Mouse (Mus musculus) myocyte (in vitro differentiated cells): ENCODE data around the gene Sycp2l. TPM values are rescaled to one million over a fixed set of nuclear protein-coding genes. Genes with fewer than 3 reads are reported as not detected.
"Not testable (repeated sequence)": the region's sequence is repeated elsewhere in the genome, so short reads cannot be mapped to it uniquely, and the experiment has no call there.

Source experiments
- H3K27me3 ChIP-seq: one replicate; pipeline ENCODE4 v1.6.1; 2011; ENCODE audit not compliant: control insufficient read depth, insufficient read depth, insufficient read length
- H3K36me3 ChIP-seq: one replicate; pipeline ENCODE4 v1.6.1; 2011; ENCODE audit not compliant: control insufficient read depth, insufficient read depth
- H3K4me2 ChIP-seq: one replicate; pipeline ENCODE4 v1.6.1; 2011; ENCODE audit warnings: low read depth, control low read depth
- H3K4me3 ChIP-seq: one replicate; pipeline ENCODE4 v1.5.1; 2011; ENCODE audit warnings: mild to moderate bottlenecking, control low read depth, moderate library complexity
- H3K79me2 ChIP-seq: one replicate; pipeline ENCODE4 v1.6.1; 2011; ENCODE audit not compliant: control insufficient read depth, insufficient read depth
- H3ac ChIP-seq: one replicate; pipeline ENCODE4 v1.6.1; 2011; ENCODE audit not compliant: control insufficient read depth, insufficient read length
- CEBPB ChIP-seq: IDR thresholded peaks from 2 replicates; pipeline ENCODE4 v1.6.1; 2011; ENCODE audit warnings: mild to moderate bottlenecking, moderate library complexity; ENCODE audit not compliant: poor library complexity, insufficient read depth, severe bottlenecking
- E2F4 ChIP-seq: IDR thresholded peaks from one replicate; pipeline ENCODE4 v1.6.1; 2011; ENCODE audit warnings: mild to moderate bottlenecking, control low read depth, moderate library complexity; ENCODE audit not compliant: insufficient read depth
- MAX ChIP-seq: IDR thresholded peaks from one replicate; pipeline ENCODE4 v1.6.1; 2011; ENCODE audit warnings: low read depth, mild to moderate bottlenecking, control low read depth
- MYOD1 ChIP-seq, 3 experiments: IDR thresholded peaks; one replicate each; pipeline ENCODE4 v1.6.1; 2011; ENCODE audit warnings: control low read depth in 2 of 3, low read depth in 2 of 3, mild to moderate bottlenecking in 2 of 3, moderate library complexity in 1 of 3; ENCODE audit not compliant: insufficient read length in 2 of 3, control insufficient read depth in 1 of 3
- MYOG ChIP-seq, 3 experiments: IDR thresholded peaks; one replicate each; pipeline ENCODE4 v1.6.1; 2011; ENCODE audit warnings: control low read depth in 2 of 3, low read depth in 2 of 3, mild to moderate bottlenecking in 2 of 3; ENCODE audit not compliant: insufficient read length in 2 of 3, control insufficient read depth in 1 of 3, insufficient read depth in 1 of 3
- POLR2A ChIP-seq: IDR thresholded peaks from one replicate; pipeline ENCODE4 v1.6.1; 2011; ENCODE audit warnings: low read depth, mild to moderate bottlenecking, control low read depth, moderate library complexity; ENCODE audit not compliant: insufficient read length
- POLR2AphosphoS2 ChIP-seq: IDR thresholded peaks from one replicate; pipeline ENCODE4 v1.6.1; 2011; ENCODE audit warnings: low read depth, control low read depth; ENCODE audit not compliant: insufficient read length
- REST ChIP-seq: IDR thresholded peaks from one replicate; pipeline ENCODE4 v1.6.1; 2011; ENCODE audit warnings: mild to moderate bottlenecking, control low read depth, moderate library complexity; ENCODE audit not compliant: insufficient read depth, insufficient read length
- SRF ChIP-seq: IDR thresholded peaks from one replicate; pipeline ENCODE4 v1.6.1; 2011; ENCODE audit warnings: low read depth; ENCODE audit not compliant: control insufficient read depth, insufficient read length
- TCF12 ChIP-seq: IDR thresholded peaks from one replicate; pipeline ENCODE4 v1.6.1; 2011; ENCODE audit warnings: mild to moderate bottlenecking, control low read depth; ENCODE audit not compliant: poor library complexity, insufficient read depth, severe bottlenecking
- TCF3 ChIP-seq: IDR thresholded peaks from one replicate; pipeline ENCODE4 v1.6.1; 2011; ENCODE audit warnings: low read depth, control low read depth; ENCODE audit not compliant: insufficient read length
- USF1 ChIP-seq: IDR thresholded peaks from one replicate; pipeline ENCODE4 v1.6.1; 2011; ENCODE audit warnings: low read depth, mild to moderate bottlenecking, control low read depth, moderate library complexity
- polyA plus RNA-seq: library from polyadenylated mRNA; unstranded; fragments of >200 nt; fragmentation: generic; extraction: Trizol; gene quantifications from one replicate; pipeline ENCODE4 v1.2.1, GENCODE M21; 2012; ENCODE audit warnings: missing spikeins

Gene Sycp2l
- polyA plus RNA-seq, 1 experiment, result not detected

DNA sequence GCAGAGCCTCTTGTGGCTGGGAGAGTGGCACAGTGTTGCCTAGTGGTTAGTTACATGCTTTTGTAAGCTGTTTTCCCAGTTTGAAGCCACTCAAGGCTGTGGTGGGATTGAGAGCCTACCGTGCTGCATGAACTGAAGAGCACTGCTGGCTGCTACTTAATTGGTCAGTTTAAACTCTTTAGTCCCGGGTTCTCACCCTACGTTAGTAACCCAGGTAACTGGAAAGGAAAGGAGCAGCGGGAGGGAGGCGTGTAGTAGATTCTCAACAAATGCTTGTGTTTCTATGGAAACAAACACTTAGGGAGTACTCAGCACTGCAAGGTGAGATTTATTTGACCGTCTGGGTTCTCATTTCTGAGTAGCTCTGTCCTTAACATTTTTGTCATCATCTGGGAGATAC, 73.8 kb downstream of the Sycp2l start:
- Histone ChIP-seq H3ac (no peak overlapping the region), H3K79me2 (no peaks in the 10 kb centered on the region), H3K4me3 (no peak overlapping the region), H3K4me2 (no peak overlapping the region), H3K27me3 (peaks cover 63% of the 10 kb centered on the region), H3K36me3 (no peaks in the 10 kb centered on the region)
- TF ChIP-seq REST (no peak), TCF12 (no peak)

DNA sequence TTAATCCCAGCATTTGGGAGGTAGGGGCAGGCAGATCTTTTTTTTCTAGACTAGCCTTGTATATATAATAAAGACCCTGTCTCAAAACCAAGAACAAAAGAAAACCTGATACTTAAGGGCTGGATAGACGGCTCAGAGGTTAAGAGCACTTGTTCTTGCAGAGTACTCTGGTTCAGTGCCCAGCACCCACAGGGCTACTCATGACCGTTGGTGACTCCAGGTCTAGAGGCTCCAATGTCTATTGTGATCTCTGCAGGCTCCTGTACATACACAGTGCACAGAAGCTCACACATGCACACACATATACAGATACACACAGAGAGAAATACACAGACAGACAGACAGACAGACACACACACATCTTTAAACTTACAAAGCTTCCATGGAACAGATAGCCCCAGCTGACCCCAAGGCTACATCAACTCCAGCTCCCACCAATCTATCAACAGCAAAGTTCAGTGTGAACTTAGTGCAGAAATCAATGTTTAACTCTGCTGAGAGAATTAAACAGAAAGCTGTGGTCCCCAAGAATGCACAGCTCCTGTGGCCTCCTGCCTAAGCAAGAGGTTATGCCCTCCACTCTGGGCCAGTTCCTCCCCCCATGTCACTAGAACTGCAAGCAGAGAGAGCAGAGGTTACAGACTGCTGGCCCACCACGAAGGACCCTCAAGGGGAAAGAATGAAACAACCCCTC, 81.7 kb downstream of the Sycp2l start:
- peaks cover 79% of the 10 kb centered on the region for H3K27me3 ChIP-seq
- no peak overlapping the region for H3ac ChIP-seq
- no peaks in the 10 kb centered on the region for H3K36me3 ChIP-seq
- no peaks in the 10 kb centered on the region for H3K79me2 ChIP-seq
- TF ChIP-seq SRF (no peak), MYOG (IDR thresholded peaks at IDR 0.05; ENCODE audit: control insufficient read depth in 1 of 3, insufficient read depth in 1 of 3, insufficient read length in 2 of 3, low read depth in 2 of 3) (no peak), E2F4 (no peak), USF1 (no peak), POLR2AphosphoS2 (no peak), TCF3 (no peak), TCF12 (no peak), POLR2A (no peak), CEBPB (no peak), MYOD1 (IDR thresholded peaks at IDR 0.05; ENCODE audit: control insufficient read depth in 1 of 3, insufficient read length in 2 of 3, low read depth in 2 of 3) (no peak), REST (no peak), MAX (no peak)
- no peak overlapping the region for H3K4me2 ChIP-seq
- H3K4me3 ChIP-seq, result no peak overlapping the region

DNA sequence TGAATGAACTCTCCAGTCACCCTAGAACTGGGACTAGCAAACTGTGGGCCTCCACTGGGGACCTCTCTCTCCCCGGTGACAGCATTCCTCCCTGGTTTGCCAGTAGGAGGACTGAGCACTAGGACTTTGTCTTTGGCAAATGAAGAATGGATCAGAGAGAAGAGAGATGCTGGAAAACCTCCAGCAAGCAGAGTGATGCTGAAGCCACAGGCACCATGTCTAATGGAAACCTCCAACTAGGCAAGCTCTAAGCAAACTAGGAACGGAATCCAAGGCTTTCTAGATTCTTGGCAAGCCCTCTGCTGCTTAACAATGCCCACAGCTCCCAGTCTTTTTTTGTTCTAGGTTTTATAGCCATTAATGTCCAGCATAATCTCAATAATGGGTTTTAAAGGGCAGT, 86.8 kb downstream of the Sycp2l start:
- H3K4me3 ChIP-seq, result no peak overlapping the region
- no peak overlapping the region for H3K4me2 ChIP-seq
- H3K36me3 ChIP-seq, result no peaks in the 10 kb centered on the region
- H3ac ChIP-seq, result no peak overlapping the region
- no peaks in the 10 kb centered on the region for H3K79me2 ChIP-seq
- no peak for TF ChIP-seq MAX
- TF ChIP-seq POLR2AphosphoS2, result no peak
- TF ChIP-seq CEBPB, result no peak
- no peak for TF ChIP-seq POLR2A
- peaks cover 72% of the 10 kb centered on the region for H3K27me3 ChIP-seq

DNA sequence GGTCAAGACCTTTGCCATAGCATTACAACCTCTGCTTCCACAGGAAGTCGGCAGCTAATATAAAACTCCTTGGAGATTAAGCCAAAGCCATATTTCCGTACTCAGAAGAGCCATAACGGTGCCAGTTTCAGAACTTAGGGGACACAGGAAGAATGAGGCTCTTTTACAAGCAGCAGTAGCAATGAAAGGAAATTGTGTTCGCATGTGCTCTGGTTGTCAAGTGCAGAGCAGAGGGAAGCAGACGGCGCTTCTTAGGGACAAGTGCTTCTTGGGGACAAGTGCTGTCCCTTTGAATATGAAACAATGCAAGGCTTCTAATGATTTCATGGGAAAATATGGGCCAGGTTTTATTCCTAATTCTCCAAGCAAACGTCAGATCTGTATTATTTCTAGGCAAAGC, 89.2 kb downstream of the Sycp2l start:
- no peak for TF ChIP-seq MAX
- no peak for TF ChIP-seq POLR2A
- TF ChIP-seq SRF, result no peak
- TF ChIP-seq MYOD1 (IDR thresholded peaks at IDR 0.05; ENCODE audit: control insufficient read depth in 1 of 3, insufficient read length in 2 of 3, low read depth in 2 of 3), result no peak
- TF ChIP-seq MYOG (IDR thresholded peaks at IDR 0.05; ENCODE audit: control insufficient read depth in 1 of 3, insufficient read depth in 1 of 3, insufficient read length in 2 of 3, low read depth in 2 of 3), result no peak
- TF ChIP-seq E2F4, result no peak
- TF ChIP-seq TCF3, result no peak
- TF ChIP-seq REST, result no peak
- TF ChIP-seq CEBPB, result no peak
- TF ChIP-seq TCF12, result no peak
- TF ChIP-seq POLR2AphosphoS2, result no peak
- TF ChIP-seq USF1, result no peak
- no peaks in the 10 kb centered on the region for H3K79me2 ChIP-seq
- no peak overlapping the region for H3K4me2 ChIP-seq
- H3K27me3 ChIP-seq, result peaks cover 73% of the 10 kb centered on the region
- H3K4me3 ChIP-seq, result no peak overlapping the region
- H3ac ChIP-seq, result no peak overlapping the region
- H3K36me3 ChIP-seq, result no peaks in the 10 kb centered on the region

DNA sequence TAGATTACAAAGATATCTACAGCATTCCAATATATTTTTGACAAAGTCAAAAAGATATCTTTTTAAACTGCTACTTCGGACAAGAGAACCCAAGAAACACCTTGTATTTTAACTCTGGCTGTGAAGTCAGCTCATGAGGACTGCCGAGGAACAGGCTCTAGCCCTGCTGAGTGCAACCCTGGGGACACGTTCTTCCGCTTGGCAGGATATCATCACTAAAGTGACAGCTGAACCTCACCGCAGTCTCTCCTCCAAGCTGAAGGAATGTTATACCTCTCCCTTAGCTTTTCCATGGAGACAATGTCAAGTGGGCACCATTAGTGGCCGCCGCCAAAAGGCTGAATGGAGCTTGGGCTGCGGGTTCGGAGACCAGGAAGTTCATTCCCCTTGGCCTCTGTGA, 89.6 kb downstream of the Sycp2l start:
- H3ac ChIP-seq, result no peak overlapping the region
- no peak overlapping the region for H3K4me3 ChIP-seq
- no peaks in the 10 kb centered on the region for H3K79me2 ChIP-seq
- peaks cover 74% of the 10 kb centered on the region for H3K27me3 ChIP-seq
- no peaks in the 10 kb centered on the region for H3K36me3 ChIP-seq
- H3K4me2 ChIP-seq, result no peak overlapping the region
- TF ChIP-seq POLR2AphosphoS2, result no peak
- no peak for TF ChIP-seq TCF12
- TF ChIP-seq REST, result no peak
- no peak for TF ChIP-seq USF1
- TF ChIP-seq TCF3, result no peak
- no peak for TF ChIP-seq E2F4
- no peak for TF ChIP-seq MYOG (IDR thresholded peaks at IDR 0.05; ENCODE audit: control insufficient read depth in 1 of 3, insufficient read depth in 1 of 3, insufficient read length in 2 of 3, low read depth in 2 of 3)
- TF ChIP-seq CEBPB, result no peak
- TF ChIP-seq SRF, result no peak
- no peak for TF ChIP-seq MYOD1 (IDR thresholded peaks at IDR 0.05; ENCODE audit: control insufficient read depth in 1 of 3, insufficient read length in 2 of 3, low read depth in 2 of 3)
- TF ChIP-seq MAX, result no peak
- TF ChIP-seq POLR2A, result no peak

DNA sequence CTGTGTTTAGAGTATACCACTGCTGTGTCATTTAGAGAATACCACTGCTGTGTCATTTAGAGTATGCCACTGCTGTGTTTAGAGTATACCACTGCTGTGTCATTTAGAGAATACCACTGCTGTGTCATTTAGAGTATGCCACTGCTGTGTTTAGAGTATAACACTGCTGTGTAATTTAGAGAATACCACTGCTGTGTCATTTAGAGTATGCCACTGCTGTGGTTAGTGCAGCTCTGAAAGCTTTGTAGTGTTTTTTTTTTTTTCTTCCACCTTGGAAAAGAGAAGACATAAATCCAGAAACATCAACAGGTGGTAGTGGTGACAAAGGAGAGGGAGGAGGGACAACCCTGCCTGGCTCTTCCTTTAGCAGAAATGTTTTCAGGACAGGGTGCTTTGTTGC, 91.5 kb downstream of the Sycp2l start:
- not testable (repeated sequence) for H3ac ChIP-seq, H3K4me3 ChIP-seq, H3K36me3 ChIP-seq, H3K4me2 ChIP-seq, H3K79me2 ChIP-seq
- H3K27me3 ChIP-seq, result peaks cover 76% of the 10 kb centered on the region
